Mouse (Mus musculus): ENCODE measurements around the gene Ptcd2.
A peak's percentile ranks its signal among the peaks of the same experiment; 100 is the strongest.

Gene Ptcd2

GRCm38 (mm10) chr13:99304365-99304764, 40.1 kb downstream of the Ptcd2 start:
- no peak for DNase-seq (ENCODE audit: low spot score)

DNA sequence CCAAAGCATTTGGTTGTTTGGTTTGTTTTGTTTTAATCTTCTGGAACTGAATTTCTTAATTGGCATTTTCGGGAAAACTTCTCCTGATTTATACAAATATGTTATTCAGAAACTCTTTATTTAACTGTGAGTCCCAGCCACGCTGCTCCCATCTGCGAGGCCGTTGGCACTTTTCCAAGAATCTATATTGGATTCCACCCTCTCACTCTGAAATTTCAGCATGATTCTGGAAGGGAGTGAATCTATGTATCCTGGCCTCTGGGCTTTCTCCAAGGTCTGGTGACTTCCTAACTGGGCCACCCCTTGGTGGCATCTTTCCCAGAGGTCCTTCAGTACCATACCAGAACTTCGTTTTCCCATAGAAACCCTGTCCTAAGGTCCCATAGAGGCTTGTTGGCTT, 40.7 kb downstream of the Ptcd2 start:
- no peak for DNase-seq (ENCODE audit: low spot score)

- no peak for DNase-seq (ENCODE audit: low spot score)
Observed at GRCm38 (mm10) chr13:99299921-99300320, 44.6 kb downstream of the Ptcd2 start.

GRCm38 (mm10) chr13:99294176-99294575, 50.3 kb downstream of the Ptcd2 start:
- no peak for DNase-seq (ENCODE audit: low spot score)

DNA sequence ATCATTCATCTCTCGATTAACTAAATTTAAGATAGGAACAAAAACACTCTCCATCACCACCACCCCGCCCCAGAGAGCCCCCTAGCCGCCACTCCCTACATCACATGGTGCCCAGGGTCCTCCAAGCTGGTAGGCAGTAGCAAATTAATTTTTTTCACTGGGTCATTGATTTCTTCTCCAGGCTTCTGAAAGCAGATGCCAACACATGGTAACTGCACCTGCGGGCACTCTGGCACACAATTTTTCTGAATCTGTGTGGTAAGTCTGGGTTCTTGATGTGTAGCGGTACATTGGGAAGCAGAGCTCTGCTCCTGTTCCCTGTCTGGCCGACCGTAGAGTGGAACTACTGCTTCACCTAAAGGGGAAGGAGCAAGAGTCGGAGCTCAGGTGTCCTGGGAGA, 53.7 kb downstream of the Ptcd2 start:
- DNase-seq (ENCODE audit: low spot score): no peak

GRCm38 (mm10) chr13:99287786-99288185, 56.7 kb downstream of the Ptcd2 start:
- DNase-seq (ENCODE audit: low spot score): no peak

DNA sequence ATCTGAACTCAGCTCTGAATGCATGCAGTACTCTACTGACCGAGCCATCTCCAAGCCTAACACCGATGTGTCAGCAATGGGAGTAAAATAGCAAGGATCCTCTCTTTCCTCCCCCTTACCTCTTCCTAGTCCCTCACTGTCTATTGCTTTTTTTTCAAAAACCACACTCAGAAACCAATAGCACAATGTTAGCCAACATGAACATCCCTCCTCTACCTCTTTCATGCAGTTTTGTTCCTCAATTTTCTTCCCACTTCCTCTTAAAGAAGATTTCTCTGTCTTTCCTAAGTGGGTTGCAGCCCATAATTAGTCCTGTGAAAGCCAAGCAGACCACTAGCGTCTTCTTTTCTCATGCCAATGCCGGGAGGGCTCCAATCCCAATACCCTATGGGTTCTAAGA, 57.3 kb downstream of the Ptcd2 start:
- no peak for DNase-seq (ENCODE audit: low spot score)

DNA sequence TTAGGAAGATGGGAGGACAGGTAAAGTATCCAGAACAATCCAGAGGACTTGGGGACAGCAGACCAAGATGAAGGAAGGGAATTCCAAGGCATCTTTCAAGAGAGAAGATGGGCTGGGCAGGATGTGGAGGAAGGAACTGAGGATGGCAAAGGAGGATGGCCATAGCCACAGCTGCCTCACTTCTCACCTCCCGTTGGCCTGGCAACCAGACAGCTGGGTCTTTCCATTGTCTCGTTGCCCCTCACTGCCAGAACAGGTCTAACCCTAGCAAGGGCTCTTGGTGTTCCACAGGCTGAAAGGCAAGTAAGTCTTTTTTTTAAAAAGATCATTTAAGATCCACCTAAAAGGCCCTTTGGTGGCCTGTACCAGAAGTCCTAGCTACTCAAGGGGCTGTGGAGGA, 59.3 kb downstream of the Ptcd2 start:
- no peak for DNase-seq (ENCODE audit: low spot score)

DNA sequence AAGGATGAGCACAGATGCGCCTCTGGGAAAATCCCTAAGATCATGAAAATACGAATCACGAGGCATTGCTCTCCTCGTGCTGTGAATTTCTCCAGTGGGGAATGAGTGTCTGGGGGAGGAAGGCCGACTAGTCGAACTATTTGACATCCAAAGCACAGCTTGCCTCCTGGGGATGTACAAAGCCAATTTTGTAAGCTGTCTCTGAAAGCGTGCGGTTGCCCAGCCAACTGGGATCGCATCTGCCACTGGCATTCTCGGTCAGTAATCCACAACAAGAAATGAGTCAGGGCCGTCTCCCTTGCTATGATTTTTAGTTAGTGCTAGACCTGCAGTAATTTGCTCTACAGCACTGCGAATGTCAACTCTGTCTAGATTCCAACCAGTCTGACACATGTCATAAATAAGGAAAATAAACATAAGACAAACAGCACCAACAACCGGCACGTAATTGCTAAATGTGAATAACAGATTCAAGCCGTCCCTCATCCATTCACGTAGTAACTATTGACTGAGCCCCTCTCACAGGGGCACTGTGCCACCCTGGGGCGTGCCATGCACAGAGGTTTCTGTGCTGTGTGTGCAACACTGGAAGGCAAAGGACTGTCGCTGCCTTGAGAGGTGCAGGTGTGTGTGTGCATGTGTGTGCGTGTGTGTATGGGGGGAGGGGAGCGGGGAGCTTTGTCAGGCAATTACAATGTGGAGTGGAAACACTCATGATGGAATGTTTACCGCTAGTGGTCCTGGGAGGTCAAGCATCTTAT, 59.9 kb downstream of the Ptcd2 start:
- DNase-seq (ENCODE audit: low spot score): peak; percentile 26

DNA sequence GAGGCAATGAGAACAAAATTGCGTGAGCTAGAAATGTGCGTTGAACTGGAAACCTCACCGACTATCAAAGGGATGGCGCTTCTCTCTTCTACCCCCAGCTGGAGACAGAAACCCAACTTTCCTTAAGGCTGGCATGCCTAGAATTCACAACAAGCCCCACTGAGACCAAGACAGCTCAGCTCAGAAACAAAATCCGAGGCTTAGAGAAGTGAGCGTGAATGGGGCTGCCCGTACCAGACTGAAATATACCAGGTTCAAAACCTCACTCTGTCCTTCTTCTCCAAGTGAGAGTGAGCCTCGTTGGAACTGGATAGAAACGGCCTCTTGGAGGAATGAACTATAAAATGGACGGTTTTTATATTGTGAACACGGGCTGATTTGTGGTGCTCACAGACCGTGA, 60.6 kb downstream of the Ptcd2 start:
- DNase-seq (ENCODE audit: low spot score): no peak

DNA sequence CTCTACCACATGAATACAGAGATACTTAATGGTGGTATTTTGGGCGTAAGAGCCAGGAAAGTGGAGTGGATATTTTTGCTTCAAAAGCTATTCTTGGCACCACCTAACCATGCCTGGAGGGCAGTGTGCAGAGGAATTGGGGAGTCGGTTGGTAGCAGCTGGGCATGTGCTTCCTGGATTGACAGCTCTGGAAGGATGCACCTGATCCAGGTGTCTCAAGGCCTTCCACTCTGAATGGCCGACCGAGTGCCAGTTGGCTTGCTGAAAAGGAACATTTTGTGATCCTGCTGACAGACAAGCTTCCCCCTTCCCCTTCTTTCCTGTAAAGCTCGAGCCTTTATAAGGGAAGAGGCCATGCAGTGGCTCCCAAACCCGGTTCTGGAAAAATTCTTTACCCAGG, 61.5 kb downstream of the Ptcd2 start:
- DNase-seq (ENCODE audit: low spot score): no peak

GRCm38 (mm10) chr13:99279351-99279750, 65.2 kb downstream of the Ptcd2 start:
- no peak for DNase-seq (ENCODE audit: low spot score)

- no peak for DNase-seq (ENCODE audit: low spot score)
Observed at GRCm38 (mm10) chr13:99278511-99278910, 66.0 kb downstream of the Ptcd2 start.

DNA sequence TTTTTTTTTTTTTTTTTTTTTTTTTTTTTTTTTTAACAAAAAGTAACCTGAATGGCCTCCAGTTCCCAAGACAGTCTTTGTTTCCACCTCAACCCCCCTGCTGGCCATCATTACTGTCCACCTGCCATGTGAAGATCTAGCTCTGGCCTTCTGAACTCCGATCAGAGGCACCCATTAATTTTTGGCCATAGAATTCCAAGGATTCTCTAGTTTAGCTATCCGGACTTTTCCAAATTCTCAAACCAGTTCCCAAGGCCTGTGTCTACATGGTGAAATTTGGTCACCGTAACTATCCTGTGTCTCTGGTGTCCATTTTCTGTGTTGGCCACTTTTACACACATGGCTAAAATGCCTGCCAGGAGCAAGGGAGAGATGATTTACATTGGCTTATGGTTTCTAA, 67.0 kb downstream of the Ptcd2 start:
- no peak for DNase-seq (ENCODE audit: low spot score)

DNA sequence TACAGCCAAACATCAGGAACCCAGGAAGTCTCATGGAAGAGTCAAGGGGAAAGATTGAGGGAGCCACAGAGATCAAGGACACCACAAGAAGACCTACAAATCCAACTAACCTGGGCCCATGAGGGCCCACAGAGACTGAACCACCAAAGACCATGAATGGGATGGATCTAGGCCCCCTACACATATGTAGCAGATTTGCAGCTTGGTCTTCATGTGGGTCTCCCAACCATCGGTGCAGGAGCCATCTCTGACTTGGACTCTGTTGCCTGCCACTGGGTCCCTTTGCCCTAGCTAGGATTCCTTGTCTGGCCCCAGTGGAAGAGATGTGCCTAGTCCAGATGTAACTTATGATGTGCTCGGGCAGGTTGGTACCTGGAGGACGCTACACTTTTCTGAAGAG, 72.5 kb downstream of the Ptcd2 start:
- DNase-seq (ENCODE audit: low spot score): no peak

Measured in retina, embryonic 14.5 days (tissue).